Mouse (Mus musculus) heart, embryonic 14.5 days (tissue): ENCODE results near the gene Apobec3. TPM values are rescaled to one million over a fixed set of nuclear protein-coding genes. Genes with fewer than 3 reads are reported as not detected.
"Not testable (repeated sequence)": the region's sequence is repeated elsewhere in the genome, so short reads cannot be mapped to it uniquely, and the experiment has no call there.

Experiments used
- ATAC-seq: fragments of 200-750 bp; cut with Nextera tagmentation; 2 replicates; pipeline ENCODE4 v1.8.0; 2017; ENCODE audit warnings: low read depth, moderate TSS enrichment; ENCODE audit not compliant: insufficient number of reproducible peaks, insufficient read depth, low FRiP score
- H3K27ac ChIP-seq, 2 experiments: fragments of 200-500 bp in 1 of 2; fragments of 300-500 bp in 1 of 2; sonication (generic) in 1 of 2; replicated peaks in 1 of 2; 2 replicates each; pipeline ENCODE4 v1.5.1; 2012 to 2014; ENCODE audit warnings: low read depth in 2 of 2, low read length in 2 of 2, control low read depth in 1 of 2, mild to moderate bottlenecking in 1 of 2, mixed read lengths in 1 of 2; ENCODE audit not compliant: control insufficient read depth in 1 of 2, insufficient read depth in 1 of 2
- H3K27me3 ChIP-seq: fragments of 300-500 bp; sonication (generic); 2 replicates; pipeline ENCODE4 v1.6.1; 2014; ENCODE audit warnings: mild to moderate bottlenecking, low read length, control low read depth; ENCODE audit not compliant: control insufficient read depth, insufficient read depth
- H3K36me3 ChIP-seq: fragments of 300-500 bp; sonication (generic); 2 replicates; pipeline ENCODE4 v1.6.1; 2014; ENCODE audit warnings: mild to moderate bottlenecking, control low read depth, low read length, mixed read lengths; ENCODE audit not compliant: control insufficient read depth, insufficient read depth
- H3K4me1 ChIP-seq, 2 experiments: fragments of 200-500 bp in 1 of 2; fragments of 300-500 bp in 1 of 2; sonication (generic) in 1 of 2; 2 replicates each; pipeline ENCODE4 v1.6.1; 2012 to 2014; ENCODE audit warnings: low read length in 2 of 2, control low read depth in 1 of 2, mixed read lengths in 1 of 2; ENCODE audit not compliant: control insufficient read depth in 2 of 2, insufficient read depth in 2 of 2
- H3K4me2 ChIP-seq: fragments of 300-500 bp; sonication (generic); 2 replicates; pipeline ENCODE4 v1.6.1; 2014; ENCODE audit warnings: mild to moderate bottlenecking, low read length
- H3K4me3 ChIP-seq, 2 experiments: fragments of 200-500 bp in 1 of 2; fragments of 300-500 bp in 1 of 2; sonication (generic) in 1 of 2; 2 replicates each; pipeline ENCODE4 v1.5.1; 2012 to 2014; ENCODE audit warnings: low read length in 2 of 2, mild to moderate bottlenecking in 2 of 2, control low read depth in 1 of 2, low read depth in 1 of 2, moderate library complexity in 1 of 2; ENCODE audit not compliant: control insufficient read depth in 1 of 2, insufficient read depth in 1 of 2
- H3K9ac ChIP-seq: fragments of 300-500 bp; sonication (generic); 2 replicates; pipeline ENCODE4 v1.6.1; 2014; ENCODE audit warnings: mild to moderate bottlenecking, low read length
- H3K9me3 ChIP-seq: fragments of 300-500 bp; sonication (generic); 2 replicates; pipeline ENCODE4 v1.6.1; 2016; ENCODE audit warnings: low read length, control low read depth; ENCODE audit not compliant: control insufficient read depth
- WGBS: fragments of 180-500 bp; shearing (Covaris S2); extraction: QIAGEN DNeasy Blood & Tissue Kit; methylation state at CpG from one replicate; pipeline ENCODE4 v1.1.7; 2014; 5-methylcytosine and 5-hydroxymethylcytosine counted together
- polyA plus RNA-seq: library from polyadenylated mRNA; unstranded; fragments of >200 nt; fragmentation: Nextera tagmentation; extraction: Ambion mirVana; gene quantifications from 2 replicates; pipeline ENCODE4 v1.2.1, GENCODE M21; 2014

The Apobec3 gene
- polyA plus RNA-seq, 1 experiment from 2014 or later: 13.3 TPM

DNA sequence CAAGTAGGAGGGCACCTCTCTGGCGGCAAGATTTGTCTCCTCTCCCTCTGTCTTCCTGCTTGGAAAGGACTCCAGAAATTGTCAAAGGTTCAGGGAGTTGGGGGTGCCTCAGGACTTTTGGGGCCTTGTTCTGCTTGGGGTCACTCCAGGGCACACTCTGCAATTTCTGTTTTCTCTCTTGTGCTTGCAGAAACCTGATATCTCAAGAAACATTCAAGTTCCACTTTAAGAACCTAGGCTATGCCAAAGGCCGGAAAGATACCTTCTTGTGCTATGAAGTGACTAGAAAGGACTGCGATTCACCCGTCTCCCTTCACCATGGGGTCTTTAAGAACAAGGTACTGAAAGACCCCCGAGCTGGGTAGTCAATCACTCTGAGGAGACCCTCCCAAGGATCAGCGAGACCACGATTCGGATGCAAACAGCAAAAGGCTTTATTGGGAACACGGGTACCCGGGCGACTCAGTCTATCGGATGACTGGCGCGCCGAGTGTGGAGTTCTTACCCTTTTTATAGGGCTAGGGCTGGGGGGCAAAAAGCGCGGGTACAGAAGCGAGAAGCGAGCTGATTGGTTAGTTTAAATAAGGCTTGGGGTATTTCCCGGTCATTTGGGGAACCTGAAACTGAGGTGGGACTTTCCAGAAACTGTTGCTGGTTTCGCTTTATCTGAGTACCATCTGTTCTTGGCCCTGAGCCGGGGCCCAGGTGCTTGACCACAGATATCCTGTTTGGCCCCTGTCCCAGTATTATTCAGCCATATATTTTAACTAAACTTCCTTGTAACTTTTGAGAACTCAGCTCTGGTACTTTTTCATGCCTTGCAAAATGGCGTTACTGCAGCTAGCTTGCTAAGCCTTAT, 4.0 kb downstream of the Apobec3 start:
- H3K27ac ChIP-seq, H3K4me1 ChIP-seq, H3K9me3 ChIP-seq, H3K27me3 ChIP-seq, H3K4me3 ChIP-seq, H3K9ac ChIP-seq, ATAC-seq: not testable (repeated sequence)
- Histone ChIP-seq H3K36me3 (peaks cover 12% of the 10 kb centered on the region), H3K4me2 (0 out of 2 replicates have a peak overlapping the region, but pooled peaks have one; percentile 13)
- WGBS: 81% methylated on average over 10 of the region's 23 CpGs

DNA sequence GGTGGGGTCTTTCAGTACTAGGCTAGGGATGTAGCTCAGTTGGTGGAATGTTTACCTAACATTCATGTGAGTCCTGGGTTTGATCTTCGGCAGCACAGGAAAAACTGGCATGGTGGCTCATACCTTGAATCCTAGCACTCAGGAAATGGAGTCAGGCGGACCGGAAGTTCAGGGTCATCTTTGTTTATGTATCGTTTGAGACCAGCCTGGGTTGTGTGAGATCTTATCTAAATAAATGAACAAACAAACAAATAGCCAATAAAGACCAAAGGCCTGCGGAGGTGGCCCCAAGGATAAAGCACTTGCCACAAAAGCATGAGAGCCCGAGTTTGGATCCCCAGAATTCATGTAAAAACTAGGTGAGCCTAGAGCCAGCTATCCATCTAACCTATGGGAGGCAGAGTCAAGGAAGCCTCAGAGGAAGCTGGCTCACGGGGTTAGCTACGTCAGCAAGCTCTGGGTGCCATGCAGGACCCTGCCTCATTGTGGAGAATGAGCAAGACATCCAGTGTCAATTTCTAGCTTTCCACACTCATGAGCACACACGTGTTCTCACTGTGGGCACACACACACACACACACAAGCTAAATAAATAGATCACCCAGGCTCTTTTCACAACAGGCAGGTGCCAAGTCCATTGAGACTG, 4.7 kb downstream of the Apobec3 start:
- peaks cover 5% of the 10 kb centered on the region in 2 experiments; a peak in 3 of 4 replicates for H3K4me1 ChIP-seq

DNA sequence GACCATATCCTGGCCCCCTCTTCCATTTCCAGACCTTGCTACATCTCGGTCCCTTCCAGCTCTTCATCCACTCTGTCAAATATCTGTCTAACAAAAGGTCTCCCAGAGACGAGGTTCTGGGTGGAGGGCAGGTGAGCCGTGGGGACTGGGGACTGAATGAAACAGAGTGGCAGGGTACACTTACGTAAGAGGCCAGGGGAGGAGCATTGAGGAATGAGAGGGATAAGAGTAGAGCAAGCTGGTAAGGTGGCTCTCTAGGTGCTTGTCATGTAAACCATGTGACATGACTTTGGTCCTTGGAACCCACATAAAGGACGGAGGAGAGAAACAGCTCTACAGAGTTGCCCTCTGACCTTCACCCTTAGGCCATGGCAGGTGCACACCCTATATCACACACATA, 7.5 kb downstream of the Apobec3 start:
- Histone ChIP-seq H3K4me2 (no peak overlapping the region), H3K9me3 (no peaks in the 10 kb centered on the region), H3K4me1 (no peaks in the 10 kb centered on the region), H3K4me3 (no peak overlapping the region), H3K9ac (no peak overlapping the region), H3K36me3 (peaks cover 20% of the 10 kb centered on the region), H3K27ac (no peak overlapping the region), H3K27me3 (no peaks in the 10 kb centered on the region)
- 78% methylated on average over 5 of the region's 5 CpGs for WGBS
- no peak for ATAC-seq

More for the DNA sequence above, 4.7 kb downstream of the Apobec3 start:
- H3K4me3 ChIP-seq: no peak overlapping the region
- no peaks in the 10 kb centered on the region for H3K27me3 ChIP-seq
- no peak for ATAC-seq
- H3K9ac ChIP-seq: no peak overlapping the region
- no peak overlapping the region for H3K4me2 ChIP-seq
- 76% methylated on average over 9 of the region's 9 CpGs for WGBS
- no peak overlapping the region for H3K27ac ChIP-seq
- H3K36me3 ChIP-seq: peaks cover 13% of the 10 kb centered on the region
- H3K9me3 ChIP-seq: no peaks in the 10 kb centered on the region

DNA sequence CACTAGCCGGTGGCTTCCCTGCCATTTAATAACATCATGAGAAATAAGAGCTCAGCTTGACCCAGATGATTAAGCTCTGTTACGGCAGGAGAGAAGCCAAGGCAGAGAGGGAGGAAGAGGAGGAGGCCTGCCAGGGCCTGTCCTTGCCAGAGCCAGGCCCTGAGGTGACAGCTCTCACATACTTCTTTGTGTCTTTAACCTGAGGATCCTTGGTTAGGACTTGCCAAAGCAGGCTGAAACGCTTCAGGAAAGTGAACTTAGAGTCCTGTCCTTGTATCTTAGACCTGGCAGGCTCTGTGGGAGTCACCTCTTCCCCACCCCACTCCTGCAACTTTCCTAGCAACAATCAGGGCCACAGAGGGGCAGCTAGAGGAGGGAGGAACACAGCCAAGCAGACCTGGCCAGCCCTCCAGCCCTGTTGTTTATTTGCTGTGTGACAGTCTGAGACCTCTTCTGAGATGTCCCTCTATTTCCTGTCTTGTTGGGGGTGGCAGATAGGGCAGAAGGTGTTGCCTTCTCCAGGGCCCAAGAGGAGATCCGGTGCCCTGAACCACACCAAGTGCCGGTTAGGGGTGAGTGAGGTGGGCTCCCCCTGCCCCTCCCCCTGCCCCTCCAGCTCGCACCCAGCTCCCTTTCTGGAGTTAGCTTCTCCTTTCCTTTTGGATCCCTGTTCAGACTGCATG, 8.5 kb downstream of the Apobec3 start:
- 67% methylated on average over 6 of the region's 6 CpGs for WGBS
- H3K9ac ChIP-seq: no peak overlapping the region
- no peaks in the 10 kb centered on the region for H3K27me3 ChIP-seq
- H3K4me3 ChIP-seq: no peak overlapping the region
- H3K4me2 ChIP-seq: no peak overlapping the region
- H3K9me3 ChIP-seq: no peaks in the 10 kb centered on the region
- ATAC-seq: no peak
- no peak overlapping the region for H3K27ac ChIP-seq
- H3K4me1 ChIP-seq: no peaks in the 10 kb centered on the region
- peaks cover 20% of the 10 kb centered on the region for H3K36me3 ChIP-seq

DNA sequence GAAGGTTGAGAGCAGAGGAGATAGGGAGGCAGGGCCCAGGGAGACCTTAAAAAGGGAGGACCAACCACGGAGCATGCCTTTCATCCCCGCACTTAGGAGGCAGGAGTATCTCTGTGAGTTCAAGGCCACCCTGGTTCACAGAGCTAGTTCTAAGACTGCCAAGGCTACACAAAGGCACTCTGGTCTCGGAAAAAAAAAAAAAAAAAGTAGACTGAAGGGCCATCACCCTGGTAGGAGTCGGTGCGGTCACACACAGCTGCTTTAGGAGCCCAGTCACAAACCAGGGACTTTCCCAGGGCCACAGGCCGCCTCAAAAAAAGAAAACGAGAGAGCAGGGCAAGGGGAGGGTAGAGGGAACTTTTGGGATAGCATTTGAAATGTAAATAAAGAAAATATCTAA, 9.3 kb downstream of the Apobec3 start:
- WGBS: 69% methylated on average over 7 of the region's 7 CpGs
- Histone ChIP-seq H3K27ac (no peak overlapping the region), H3K4me2 (no peak overlapping the region), H3K27me3 (no peaks in the 10 kb centered on the region), H3K4me1 (no peaks in the 10 kb centered on the region), H3K9ac (no peak overlapping the region), H3K36me3 (peaks cover 22% of the 10 kb centered on the region), H3K9me3 (no peaks in the 10 kb centered on the region), H3K4me3 (no peak overlapping the region)
- no peak for ATAC-seq

DNA sequence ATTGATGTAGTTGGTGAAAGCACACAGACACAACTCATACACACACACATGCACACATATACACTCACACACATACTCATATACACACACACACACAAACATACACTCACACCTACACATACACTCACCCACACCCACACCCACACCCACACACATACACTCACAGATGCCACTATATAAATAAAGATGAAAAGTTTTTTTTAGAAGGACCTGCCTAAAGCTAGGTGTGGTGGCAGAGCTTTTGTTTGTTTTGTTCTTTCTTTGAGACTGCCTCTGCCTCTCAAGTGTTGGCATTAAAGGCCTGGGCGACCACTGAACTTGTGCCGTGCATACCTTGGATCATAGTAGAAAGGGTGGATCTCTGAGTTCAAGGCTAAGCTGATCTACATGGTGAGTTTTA, 9.9 kb downstream of the Apobec3 start:
- 85% methylated on average over 2 of the region's 2 CpGs for WGBS
- Histone ChIP-seq H3K27ac (no peak overlapping the region), H3K4me2 (no peak overlapping the region), H3K9ac (no peak overlapping the region), H3K4me3 (no peak overlapping the region), H3K36me3 (peaks cover 23% of the 10 kb centered on the region), H3K9me3 (no peaks in the 10 kb centered on the region), H3K4me1 (no peaks in the 10 kb centered on the region), H3K27me3 (0 out of 2 replicates have a peak, but pooled peaks cover 3% of the 10 kb centered on the region)
- ATAC-seq: no peak

DNA sequence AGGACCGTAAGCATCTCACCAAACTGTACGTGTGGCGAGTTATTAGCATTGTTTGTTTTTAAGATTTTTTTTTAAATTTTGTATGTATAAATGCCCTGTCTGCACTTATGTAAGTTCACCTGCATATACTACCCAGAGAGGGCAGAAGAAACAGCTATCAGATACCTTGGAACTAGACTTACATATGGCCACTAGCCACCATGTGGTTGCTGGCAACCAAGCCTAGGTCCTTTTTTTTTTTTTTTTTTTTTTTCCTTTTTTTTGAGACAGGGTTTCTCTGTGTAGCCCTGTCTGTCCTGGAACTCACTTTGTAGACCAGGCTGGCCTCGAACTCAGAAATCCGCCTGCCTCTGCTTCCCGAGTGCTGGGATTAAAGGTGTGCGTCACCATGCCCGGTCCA, 11.6 kb downstream of the Apobec3 start:
- WGBS: 91% methylated on average over 8 of the region's 8 CpGs
- not testable (repeated sequence) for ATAC-seq, H3K9ac ChIP-seq, H3K4me2 ChIP-seq, H3K4me1 ChIP-seq, H3K4me3 ChIP-seq, H3K9me3 ChIP-seq, H3K27me3 ChIP-seq, H3K27ac ChIP-seq
- H3K36me3 ChIP-seq: peaks cover 25% of the 10 kb centered on the region
